Mouse (Mus musculus) limb, embryonic 12.5 days (tissue): Measurements from ENCODE around the gene Acad10. TPM values are rescaled to one million over a fixed set of nuclear protein-coding genes. Genes with fewer than 3 reads are reported as not detected.
A peak's percentile ranks its signal among the peaks of the same experiment; 100 is the strongest.
"Not testable (repeated sequence)": the region's sequence is repeated elsewhere in the genome, so short reads cannot be mapped to it uniquely, and the experiment has no call there.

Experiments used
- ATAC-seq: fragments of 200-750 bp; cut with Nextera tagmentation; 2 replicates; pipeline ENCODE4 v1.8.0; 2017; ENCODE audit warnings: low read depth, moderate TSS enrichment; ENCODE audit not compliant: insufficient number of reproducible peaks, insufficient read depth, low FRiP score, low TSS enrichment
- H3K27ac ChIP-seq: fragments of 300-500 bp; sonication (generic); 2 replicates; pipeline ENCODE4 v1.5.1; 2016; ENCODE audit warnings: mild to moderate bottlenecking, moderate library complexity
- H3K27me3 ChIP-seq: fragments of 300-500 bp; sonication (generic); 2 replicates; pipeline ENCODE4 v1.6.1; 2016; ENCODE audit warnings: mild to moderate bottlenecking, moderate library complexity
- H3K36me3 ChIP-seq: fragments of 300-500 bp; sonication (generic); 2 replicates; pipeline ENCODE4 v1.6.1; 2016; ENCODE audit warnings: mild to moderate bottlenecking, moderate library complexity
- H3K4me1 ChIP-seq: fragments of 300-500 bp; sonication (generic); replicated peaks from 2 replicates; pipeline ENCODE4 v1.6.1; 2016
- H3K4me2 ChIP-seq: fragments of 300-500 bp; sonication (generic); 2 replicates; pipeline ENCODE4 v1.6.1; 2016; ENCODE audit warnings: mild to moderate bottlenecking, moderate library complexity
- H3K4me3 ChIP-seq: fragments of 300-500 bp; sonication (generic); replicated peaks from 2 replicates; pipeline ENCODE4 v1.5.1; 2016; ENCODE audit warnings: mild to moderate bottlenecking
- H3K9ac ChIP-seq: fragments of 300-500 bp; sonication (generic); replicated peaks from 2 replicates; pipeline ENCODE4 v1.6.1; 2016; ENCODE audit warnings: mild to moderate bottlenecking, moderate library complexity
- H3K9me3 ChIP-seq: fragments of 300-500 bp; sonication (generic); 2 replicates; pipeline ENCODE4 v1.6.1; 2016; ENCODE audit warnings: mild to moderate bottlenecking, moderate library complexity
- WGBS: fragments of 180-500 bp; shearing (Covaris S2); methylation state at CpG from one replicate; pipeline ENCODE4 v1.1.7; 2016; 5-methylcytosine and 5-hydroxymethylcytosine counted together
- polyA plus RNA-seq: library from polyadenylated mRNA; unstranded; fragments of >200 nt; fragmentation: Nextera tagmentation; extraction: Ambion mirVana; gene quantifications from 2 replicates; pipeline ENCODE4 v1.2.1, GENCODE M21; 2016

The Acad10 gene
- polyA plus RNA-seq, 1 experiment from 2014 or later: 1.8 TPM

DNA sequence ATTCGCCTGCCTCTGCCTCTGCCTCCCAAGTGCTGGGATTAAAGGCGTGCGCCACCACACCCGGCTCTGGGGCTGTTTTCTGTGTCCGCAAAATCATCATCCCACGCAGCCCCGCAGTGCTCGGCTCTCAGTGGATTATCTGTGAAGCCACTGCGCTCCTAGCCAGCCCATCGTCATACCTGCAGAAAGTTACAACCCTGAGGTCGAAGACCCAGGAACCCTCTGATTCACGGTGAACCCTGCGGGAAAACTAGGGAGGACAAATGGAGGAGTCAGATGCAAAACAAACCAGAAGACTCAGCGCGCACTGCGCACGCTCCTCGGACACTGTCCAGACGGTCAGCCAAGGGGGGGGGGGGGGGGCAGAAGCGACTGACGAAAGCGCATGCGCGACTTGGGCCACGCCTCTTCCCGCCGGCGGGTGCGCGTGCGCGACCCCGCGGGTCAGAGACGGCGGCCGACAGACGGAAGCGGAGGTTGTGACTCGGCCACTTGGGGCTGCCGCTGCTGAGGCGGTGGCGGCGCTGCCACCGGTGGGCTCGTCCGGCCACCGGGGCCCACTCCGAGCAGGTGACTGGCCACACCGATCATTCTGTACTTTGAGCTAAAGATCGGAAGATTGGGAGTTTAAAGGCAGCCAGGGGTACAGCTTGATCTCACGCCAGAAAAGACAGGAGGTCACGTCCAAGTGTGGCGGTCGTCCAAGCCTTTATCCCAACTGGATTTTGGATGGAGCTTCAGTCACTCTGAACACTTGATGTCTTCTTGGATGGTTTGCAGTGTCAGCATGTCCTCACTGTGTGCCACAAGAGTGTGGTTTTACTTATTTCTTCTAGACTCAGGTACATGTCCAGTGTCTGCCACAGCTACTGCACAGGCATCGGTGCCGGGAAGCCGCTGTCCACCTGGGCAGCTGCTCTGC, 41.5 kb downstream of the Acad10 start, which contains the start of gene Acad12:
TSS of gene Acad12 (minus strand) at position 347 of the 922 bp plus-strand sequence.
- Histone ChIP-seq H3K27me3 (no peaks in the 10 kb centered on the region), H3K9me3 (no peaks in the 10 kb centered on the region), H3K27ac (peak within 1 kb of the TSS; percentile 78), H3K4me1 (peaks cover 12% of the 10 kb centered on the region), H3K4me3 (peak within 1 kb of the TSS; percentile 72), H3K4me2 (peak within 1 kb of the TSS; percentile 67), H3K9ac (peak within 1 kb of the TSS; percentile 79), H3K36me3 (no peaks in the 10 kb centered on the region)
- ATAC-seq: peak; percentile 46; the same call in 1 of the 2 replicates
- 1% methylated on average over 57 of the region's 58 CpGs for WGBS

DNA sequence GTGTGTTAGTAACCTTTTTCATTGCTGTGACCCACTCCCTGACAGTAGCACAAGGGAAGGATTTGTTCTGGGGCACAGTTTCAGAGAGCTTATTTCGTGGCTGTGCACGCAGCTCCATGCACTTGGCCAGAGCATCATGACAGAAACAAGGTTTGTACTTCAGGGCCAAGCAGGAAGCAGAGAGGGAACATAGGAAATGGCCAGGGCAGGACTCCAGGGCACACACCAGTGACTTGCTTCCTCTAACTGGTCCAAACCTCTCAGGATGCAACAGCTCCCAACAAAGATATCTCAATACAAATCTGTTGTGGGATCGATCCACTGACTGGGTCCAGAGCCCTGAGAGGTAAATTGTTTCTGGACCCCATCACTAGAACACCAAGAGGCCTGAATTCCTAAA, 45.4 kb downstream of the Acad10 start:
- H3K4me1 ChIP-seq: peaks cover 11% of the 10 kb centered on the region
- H3K9me3 ChIP-seq, H3K4me2 ChIP-seq, H3K9ac ChIP-seq, H3K36me3 ChIP-seq, ATAC-seq, H3K27me3 ChIP-seq, H3K27ac ChIP-seq, H3K4me3 ChIP-seq: not testable (repeated sequence)
- 89% methylated on average over 3 of the region's 3 CpGs for WGBS

GRCm38 (mm10) chr5:121612036-121612435, 48.3 kb downstream of the Acad10 start:
- Histone ChIP-seq H3K4me3 (no peak overlapping the region), H3K27ac (no peak overlapping the region), H3K9ac (no peak overlapping the region), H3K27me3 (no peaks in the 10 kb centered on the region), H3K36me3 (no peaks in the 10 kb centered on the region), H3K4me2 (no peak overlapping the region), H3K9me3 (no peaks in the 10 kb centered on the region), H3K4me1 (no peaks in the 10 kb centered on the region)
- 90% methylated on average over 6 of the region's 6 CpGs for WGBS
- no peak for ATAC-seq

DNA sequence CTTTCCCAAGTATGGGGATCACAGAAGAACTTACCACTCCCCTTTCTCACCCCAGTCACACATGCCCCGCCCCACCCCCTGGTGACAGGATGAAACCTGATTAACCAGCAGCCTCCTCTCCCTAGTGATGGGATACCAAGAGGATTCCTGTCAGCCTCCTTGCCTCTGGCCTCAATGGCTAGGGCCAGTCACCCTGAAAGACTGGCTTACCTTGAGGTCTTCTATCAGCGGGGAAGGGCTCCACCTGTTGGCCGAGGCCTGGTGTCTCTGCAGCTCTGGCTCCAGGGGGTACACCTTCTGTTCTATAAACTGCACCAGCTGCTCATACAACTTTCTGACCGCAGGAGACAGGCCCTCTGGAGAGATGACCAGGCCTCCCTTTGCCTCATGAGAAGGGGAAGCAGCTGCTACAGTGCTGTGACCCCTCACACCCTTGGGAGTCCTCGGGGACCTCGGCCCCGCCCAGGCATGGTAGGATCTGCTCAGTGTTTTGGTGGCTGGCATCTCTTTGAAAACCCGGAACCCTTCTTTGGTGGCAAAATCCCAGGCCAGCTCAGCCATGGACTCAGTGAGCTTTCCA, 50.7 kb downstream of the Acad10 start:
- not testable (repeated sequence) for H3K36me3 ChIP-seq, H3K4me3 ChIP-seq, H3K9ac ChIP-seq, H3K4me2 ChIP-seq, H3K4me1 ChIP-seq, H3K27me3 ChIP-seq, H3K9me3 ChIP-seq, H3K27ac ChIP-seq, ATAC-seq
- 49% methylated on average over 8 of the region's 8 CpGs for WGBS

- Histone ChIP-seq H3K9ac (no peak overlapping the region), H3K36me3 (no peaks in the 10 kb centered on the region), H3K9me3 (no peaks in the 10 kb centered on the region), H3K27me3 (0 out of 2 replicates have a peak, but pooled peaks cover 3% of the 10 kb centered on the region), H3K4me1 (0 out of 2 replicates have a peak, but pooled peaks cover 3% of the 10 kb centered on the region), H3K4me2 (no peak overlapping the region), H3K27ac (no peak overlapping the region), H3K4me3 (no peak overlapping the region)
- WGBS: 0% methylated on average over 2 of the region's 2 CpGs
- no peak for ATAC-seq
Measured at GRCm38 (mm10) chr5:121606151-121606550, 54.2 kb downstream of the Acad10 start.

DNA sequence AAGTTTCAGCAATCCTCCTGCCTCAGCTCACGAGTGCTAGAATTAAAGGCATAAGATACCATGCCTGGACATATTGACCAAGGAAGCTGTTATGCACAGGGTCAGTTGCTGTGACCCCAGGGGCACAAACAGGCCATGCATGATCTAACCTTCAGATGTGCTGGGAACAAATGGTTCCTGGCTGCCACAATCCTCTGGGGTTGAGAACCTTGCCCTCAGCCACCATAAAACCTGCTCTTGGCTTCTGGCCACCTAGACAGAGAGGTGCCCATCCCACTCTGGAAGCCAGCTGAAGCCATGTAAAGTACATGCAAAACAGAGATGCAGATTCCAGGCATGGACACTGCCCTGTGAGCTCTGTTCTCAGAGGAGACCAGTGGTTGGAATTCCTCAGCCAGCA, 56.5 kb downstream of the Acad10 start:
- H3K9ac ChIP-seq, H3K27me3 ChIP-seq, H3K36me3 ChIP-seq, H3K27ac ChIP-seq, ATAC-seq, H3K9me3 ChIP-seq, H3K4me3 ChIP-seq, H3K4me2 ChIP-seq, H3K4me1 ChIP-seq: not testable (repeated sequence)
- 74% methylated on average over 1 of the region's 1 CpGs for WGBS

GRCm38 (mm10) chr5:121601547-121602299, 58.6 kb downstream of the Acad10 start:
- Histone ChIP-seq H3K27me3 (0 out of 2 replicates have a peak, but pooled peaks cover 3% of the 10 kb centered on the region), H3K4me3 (no peak overlapping the region), H3K4me2 (peak overlapping the region; percentile 10; the same call in 1 of the 2 replicates), H3K36me3 (no peaks in the 10 kb centered on the region), H3K9ac (no peak overlapping the region), H3K4me1 (0 out of 2 replicates have a peak, but pooled peaks cover 3% of the 10 kb centered on the region), H3K27ac (no peak overlapping the region), H3K9me3 (no peaks in the 10 kb centered on the region)
- WGBS: 25% methylated on average over 9 of the region's 9 CpGs
- ATAC-seq: no peak

DNA sequence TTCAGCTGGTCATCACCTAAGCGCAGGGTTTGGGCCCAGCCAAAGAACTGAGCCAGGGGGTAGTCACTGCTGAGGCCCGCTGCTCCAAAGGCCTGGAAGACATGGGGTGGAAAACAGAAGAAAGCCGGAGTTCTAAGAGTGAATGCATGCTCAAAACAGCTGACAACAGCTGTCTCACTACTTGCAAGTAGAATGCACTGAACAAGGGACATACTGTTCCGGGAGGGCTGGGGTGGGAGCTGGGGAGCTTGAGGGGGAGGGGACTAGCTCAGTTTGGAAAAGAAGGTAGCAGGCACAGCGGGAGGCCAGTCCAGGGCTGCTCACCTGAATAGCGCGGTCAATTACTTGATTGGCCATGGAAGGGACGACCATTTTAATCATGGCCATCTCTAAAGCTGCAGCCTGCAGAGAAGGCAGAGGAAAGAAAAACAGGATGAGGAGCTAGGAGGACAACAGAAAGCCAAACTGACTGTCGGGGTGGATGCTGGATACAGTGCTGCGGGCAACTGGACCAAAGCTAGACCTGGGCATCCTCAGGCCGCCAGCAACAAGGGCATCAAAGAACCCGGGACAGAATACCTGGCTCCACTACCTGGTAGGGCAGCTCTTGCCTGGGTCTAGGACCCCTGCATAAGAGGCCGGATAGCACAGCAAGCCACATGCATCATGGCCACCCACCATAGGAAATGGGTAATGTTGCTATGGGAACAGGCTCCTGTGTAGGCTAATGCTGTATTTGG, 61.3 kb downstream of the Acad10 start:
- peak overlapping the region; percentile 19; the same call in 1 of the 2 replicates for H3K27ac ChIP-seq
- no peaks in the 10 kb centered on the region for H3K36me3 ChIP-seq
- peaks cover 10% of the 10 kb centered on the region for H3K4me1 ChIP-seq
- H3K4me3 ChIP-seq: no peak overlapping the region
- no peaks in the 10 kb centered on the region for H3K9me3 ChIP-seq
- H3K4me2 ChIP-seq: no peak overlapping the region
- no peak for ATAC-seq
- H3K9ac ChIP-seq: no peak overlapping the region
- H3K27me3 ChIP-seq: 0 out of 2 replicates have a peak, but pooled peaks cover 3% of the 10 kb centered on the region
- 71% methylated on average over 13 of the region's 13 CpGs for WGBS

DNA sequence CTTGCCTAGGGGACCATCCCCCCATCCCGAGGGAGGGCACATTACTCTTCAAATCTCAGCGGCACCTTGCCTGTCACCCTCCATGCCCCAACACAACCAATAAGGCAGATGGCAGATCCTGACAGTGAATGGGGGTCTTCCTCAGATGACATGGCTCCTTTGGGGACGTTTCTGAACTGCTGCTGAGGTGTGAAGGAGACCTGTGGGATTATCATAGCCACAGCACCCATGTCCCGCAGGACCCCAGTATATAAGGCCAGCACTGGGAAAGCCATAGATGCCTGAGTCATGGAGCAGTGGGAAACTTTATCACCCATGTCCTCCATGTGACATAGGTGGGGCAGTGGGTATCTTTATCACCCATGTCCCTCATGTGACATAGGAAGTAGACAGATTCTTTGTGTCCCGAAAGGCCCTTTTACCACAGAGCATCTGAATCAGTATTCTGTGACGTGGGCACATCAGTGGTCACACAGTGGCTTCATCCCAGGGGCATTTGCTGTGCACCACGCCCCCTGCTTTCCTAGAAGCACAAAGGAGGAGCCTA, 62.2 kb downstream of the Acad10 start:
- Histone ChIP-seq H3K4me2 (no peak overlapping the region), H3K9me3 (no peaks in the 10 kb centered on the region), H3K27me3 (0 out of 2 replicates have a peak, but pooled peaks cover 3% of the 10 kb centered on the region), H3K4me3 (no peak overlapping the region), H3K27ac (no peak overlapping the region; the same call in 1 of the 2 replicates), H3K9ac (no peak overlapping the region), H3K36me3 (no peaks in the 10 kb centered on the region), H3K4me1 (peaks cover 15% of the 10 kb centered on the region)
- ATAC-seq: no peak
- WGBS: 78% methylated on average over 7 of the region's 7 CpGs

DNA sequence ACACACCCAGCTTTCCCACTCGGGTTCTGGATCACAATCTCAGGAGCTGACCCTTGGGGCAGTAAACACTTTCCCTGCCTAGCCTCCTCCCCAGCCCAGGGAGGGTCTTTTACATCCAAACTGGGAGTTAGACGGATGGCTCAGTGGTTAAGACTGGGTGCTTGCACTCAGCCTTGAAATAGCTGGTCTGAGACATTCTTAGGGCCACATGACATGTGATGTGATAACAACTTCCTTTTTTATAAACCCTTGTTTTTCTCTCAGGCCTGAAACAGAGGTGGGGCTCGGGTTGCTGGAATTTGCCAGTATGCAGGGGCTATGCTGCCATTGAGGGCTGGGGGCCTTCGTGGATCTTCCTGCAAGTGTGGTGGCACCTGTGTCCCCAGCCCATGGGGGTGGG, 63.0 kb downstream of the Acad10 start:
- H3K4me1 ChIP-seq: peaks cover 21% of the 10 kb centered on the region
- no peaks in the 10 kb centered on the region for H3K36me3 ChIP-seq
- H3K4me3 ChIP-seq: no peak overlapping the region
- H3K9ac ChIP-seq: no peak overlapping the region
- H3K27ac ChIP-seq: no peak overlapping the region
- no peak overlapping the region for H3K4me2 ChIP-seq
- ATAC-seq: no peak
- 61% methylated on average over 4 of the region's 4 CpGs for WGBS
- H3K9me3 ChIP-seq: no peaks in the 10 kb centered on the region
- 0 out of 2 replicates have a peak, but pooled peaks cover 3% of the 10 kb centered on the region for H3K27me3 ChIP-seq
